Mouse (Mus musculus) heart, adult 2 months (tissue): Measurements from ENCODE around the gene Rpl22l1. TPM values are rescaled to one million over a fixed set of nuclear protein-coding genes. Genes with fewer than 3 reads are reported as not detected.
"Not testable (repeated sequence)": the region's sequence is repeated elsewhere in the genome, so short reads cannot be mapped to it uniquely, and the experiment has no call there.

ENCODE experiments used
- DNase-seq, 2 experiments: peaks; one replicate each; pipeline ENCODE4 v3.0.0; 2021
- H3K27ac ChIP-seq: fragments of 200-600 bp; 2 replicates; pipeline ENCODE4 v1.8.1; 2022
- H3K27me3 ChIP-seq: fragments of 200-500 bp; 2 replicates; pipeline ENCODE4 v1.6.1; 2012; ENCODE audit warnings: mild to moderate bottlenecking, low read length, inconsistent platforms, mixed read lengths; ENCODE audit not compliant: control insufficient read depth, insufficient read depth
- H3K36me3 ChIP-seq: fragments of 200-500 bp; 2 replicates; pipeline ENCODE4 v1.6.1; 2012; ENCODE audit warnings: low read length, inconsistent platforms; ENCODE audit not compliant: control insufficient read depth, insufficient read depth
- H3K4me1 ChIP-seq: fragments of 200-500 bp; 2 replicates; pipeline ENCODE4 v1.6.1; 2011; ENCODE audit warnings: low read length; ENCODE audit not compliant: control insufficient read depth, insufficient read depth
- H3K4me3 ChIP-seq: fragments of 200-600 bp; 2 replicates; pipeline ENCODE4 v1.8.1; 2022
- H3K79me2 ChIP-seq: fragments of 200-500 bp; replicated peaks from 2 replicates; pipeline ENCODE4 v1.6.1; 2012; ENCODE audit warnings: mild to moderate bottlenecking, inconsistent platforms, low read length, moderate library complexity, mixed read lengths; ENCODE audit not compliant: control insufficient read depth, insufficient read depth
- H3K9ac ChIP-seq: fragments of 200-500 bp; 2 replicates; pipeline ENCODE4 v1.6.1; 2012; ENCODE audit warnings: low read depth, mild to moderate bottlenecking, control low read depth, inconsistent platforms, low read length, mixed read lengths
- CTCF ChIP-seq: fragments of 200-600 bp; IDR thresholded peaks from 2 replicates; pipeline ENCODE4 v1.8.1; 2022; ENCODE audit warnings: antibody characterized with exemption, mild to moderate bottlenecking, moderate library complexity
- EP300 ChIP-seq: fragments of 200-500 bp; IDR thresholded peaks from 2 replicates; pipeline ENCODE4 v1.6.1; 2011; ENCODE audit warnings: low read depth, low read length, control low read depth; ENCODE audit not compliant: insufficient read depth
- POLR2A ChIP-seq: fragments of 200-500 bp; IDR thresholded peaks from 2 replicates; pipeline ENCODE4 v1.6.1; 2011; ENCODE audit warnings: mild to moderate bottlenecking, low read depth, low read length, control low read depth; ENCODE audit not compliant: insufficient read depth
- WGBS: fragments of 180-500 bp; shearing (Covaris S2); methylation state at CpG from one replicate; pipeline ENCODE4 v1.1.7; 2018; 5-methylcytosine and 5-hydroxymethylcytosine counted together
- intact Hi-C: fragments of 180-260 bp; cut with DNase I; formaldehyde crosslinking; loops from one replicate; pipeline ENCODE4 v1.15.1; 2025
- long read RNA-seq: library from polyadenylated mRNA; stranded (forward); transcript quantifications from one replicate; pipeline ENCODE4 v2.0.0, GENCODE M21; 2021
- polyA plus RNA-seq: library from polyadenylated mRNA; depleted of rRNA; stranded (reverse); fragments of >200 nt; gene quantifications from 2 replicates; pipeline ENCODE4 v1.2.3, GENCODE M21; 2012; rRNA removed
- total RNA-seq, 2 experiments: library from RNA; stranded (reverse); gene quantifications; 2 replicates each; pipeline ENCODE4 v1.2.3; 2021

Gene Rpl22l1
- total RNA-seq (10 to 100 TPM; 85.3 to 97.4 TPM), polyA plus RNA-seq (8.2 and 12.5 TPM in 2 replicates)
- long read RNA-seq, transcript Rpl22l1-206 (4 exons, 525 nt): major isoform, 42 of 54 reads
- long read RNA-seq, transcript Rpl22l1-201 (4 exons, 552 nt): minor isoform, 9 of 54 reads
- long read RNA-seq, partial matches to known transcripts: 0 of 54 reads
- long read RNA-seq, other reads (novel, unspliced or antisense): 1 of 54 reads

DNA sequence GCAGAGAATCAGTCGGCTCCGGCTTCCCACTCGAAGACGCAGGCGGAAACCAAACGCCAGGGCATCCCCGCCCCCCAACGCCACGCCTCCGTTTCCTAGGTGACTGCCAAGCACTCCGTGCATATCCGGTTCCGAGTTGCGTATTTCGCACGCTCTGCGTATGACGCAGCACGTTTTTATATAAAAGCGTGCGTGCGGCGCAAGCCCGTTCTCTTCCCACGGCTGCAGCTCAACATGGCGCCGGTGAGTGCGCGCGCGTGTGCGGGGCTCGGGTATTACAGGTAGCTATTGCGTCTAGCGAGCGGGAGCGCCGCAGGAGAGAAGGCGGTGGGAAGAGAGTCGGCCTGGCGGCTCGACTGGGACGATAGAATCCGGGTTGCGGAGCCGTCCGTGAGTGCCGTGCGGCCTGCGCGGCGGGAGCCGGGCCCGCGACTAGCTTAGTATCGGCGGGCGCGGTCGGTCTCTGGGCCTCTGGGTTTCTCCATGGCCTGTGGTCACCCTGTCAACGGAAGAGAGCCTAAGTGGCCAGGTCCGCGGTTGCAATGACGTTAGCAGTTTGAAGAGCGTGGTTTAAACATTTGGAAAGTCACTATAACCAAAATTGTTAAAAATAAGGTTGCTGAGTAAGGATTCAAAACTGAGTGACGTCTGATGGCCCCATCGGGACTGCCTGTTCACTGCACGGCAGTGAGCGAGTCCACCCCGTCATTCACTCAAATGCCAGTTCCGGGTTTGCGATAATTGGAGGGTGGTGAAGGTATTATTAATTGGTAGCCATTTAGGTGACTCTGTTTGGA lies at the start of gene Rpl22l1:
TSS of gene Rpl22l1 (plus strand) at position 136 of the 797 bp plus-strand sequence.
- Histone ChIP-seq H3K36me3 (peaks cover 13% of the 10 kb centered on the region), H3K27ac (peak within 1 kb of the TSS; percentile 79), H3K4me3 (peak within 1 kb of the TSS; percentile 79), H3K9ac (peak within 1 kb of the TSS; percentile 83), H3K4me1 (peaks cover 2% of the 10 kb centered on the region; the same call in 1 of the 2 replicates), H3K79me2 (no peaks in the 10 kb centered on the region), H3K27me3 (no peaks in the 10 kb centered on the region)
- under 1% methylated on average over 72 of the region's 72 CpGs for WGBS
- DNase-seq: peak; percentile 98 to 99
- TF ChIP-seq EP300 (peak; percentile 74; the same call in 1 of the 2 replicates), CTCF (no peak), POLR2A (peak; percentile 99)
- intact Hi-C loops: loop anchor here (2.0 to 10.0 kb wide), 2 partner anchors 25 to 1989 kb away; partner anchors contain the start of genes Eif5a2 and Sec62

- no peak for TF ChIP-seq CTCF
- no peak for TF ChIP-seq EP300
- TF ChIP-seq POLR2A: no peak
- DNase-seq: no peak
- no peaks in the 10 kb centered on the region for H3K4me1 ChIP-seq
- H3K27ac ChIP-seq: no peak overlapping the region
- H3K9ac ChIP-seq: no peak overlapping the region
- H3K27me3 ChIP-seq: no peaks in the 10 kb centered on the region
- no peak overlapping the region for H3K4me3 ChIP-seq
- H3K36me3 ChIP-seq: no peaks in the 10 kb centered on the region
- no peaks in the 10 kb centered on the region for H3K79me2 ChIP-seq
- WGBS: 50% methylated on average over 7 of the region's 7 CpGs
- intact Hi-C loops: no loop called here
Observed at GRCm38 (mm10) chr3:28755477-28755876, 49.8 kb upstream of the Rpl22l1 start.

DNA sequence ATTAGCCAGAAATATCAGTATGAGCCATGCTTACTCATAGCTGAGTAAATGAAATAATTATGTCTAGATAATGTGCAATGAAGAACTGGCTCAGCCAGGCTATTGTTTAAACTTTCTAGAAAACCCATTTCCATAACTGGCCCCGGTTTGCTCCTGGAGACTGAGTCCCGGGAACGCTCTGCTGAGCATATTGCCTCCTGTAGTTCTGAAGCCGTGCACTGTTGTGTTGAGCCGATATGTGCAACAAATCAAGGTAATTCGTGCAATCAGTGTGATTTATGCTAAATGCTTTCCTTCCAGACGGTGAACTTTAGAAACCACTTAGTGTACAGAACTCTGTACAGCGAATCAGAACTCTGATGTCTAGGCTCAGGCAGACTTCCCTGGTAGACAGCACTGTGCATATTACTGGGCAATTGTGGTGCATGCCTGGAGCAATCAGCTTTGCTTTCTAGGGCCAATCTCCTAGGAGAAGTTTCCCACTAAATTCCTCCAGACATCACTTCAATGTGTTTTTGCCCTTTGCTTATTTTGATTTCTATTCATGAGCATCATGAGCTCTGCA lies 43.9 kb upstream of the Rpl22l1 start:
- intact Hi-C loops: no loop called here
- Histone ChIP-seq H3K27ac (no peak overlapping the region), H3K27me3 (no peaks in the 10 kb centered on the region), H3K4me3 (no peak overlapping the region), H3K36me3 (no peaks in the 10 kb centered on the region), H3K4me1 (no peaks in the 10 kb centered on the region), H3K79me2 (no peaks in the 10 kb centered on the region), H3K9ac (no peak overlapping the region)
- TF ChIP-seq POLR2A (no peak), EP300 (no peak), CTCF (no peak)
- DNase-seq: no peak
- WGBS: 88% methylated on average over 8 of the region's 8 CpGs

DNA sequence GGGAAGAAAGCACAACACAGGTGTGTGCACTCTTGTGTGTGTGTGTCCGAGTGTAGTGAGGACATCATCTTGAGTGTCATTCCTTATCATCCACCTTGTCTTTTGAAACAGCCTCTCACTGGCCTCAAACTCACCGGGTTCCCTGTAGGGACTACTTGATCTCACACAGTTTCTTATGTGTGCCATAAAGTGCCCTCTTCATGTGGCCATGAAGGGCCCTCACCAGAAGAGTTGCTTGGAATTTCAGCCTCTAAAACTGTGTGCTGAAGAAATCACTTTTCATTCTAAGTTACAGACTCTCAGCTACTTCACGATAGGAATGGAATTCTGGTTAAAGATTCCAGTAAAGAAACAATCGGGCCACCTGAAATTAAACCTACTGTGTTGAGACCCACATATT lies 38.3 kb upstream of the Rpl22l1 start:
- Histone ChIP-seq H3K4me1 (no peaks in the 10 kb centered on the region), H3K9ac (no peak overlapping the region), H3K36me3 (no peaks in the 10 kb centered on the region), H3K79me2 (no peaks in the 10 kb centered on the region), H3K27me3 (no peaks in the 10 kb centered on the region), H3K4me3 (no peak overlapping the region), H3K27ac (no peak overlapping the region)
- 80% methylated on average over 4 of the region's 4 CpGs for WGBS
- DNase-seq: no peak
- intact Hi-C loops: no loop called here
- TF ChIP-seq CTCF (no peak), POLR2A (no peak), EP300 (no peak)

- DNase-seq: no peak
- 83% methylated on average over 3 of the region's 3 CpGs for WGBS
- Histone ChIP-seq H3K4me3 (no peak overlapping the region), H3K36me3 (no peaks in the 10 kb centered on the region), H3K79me2 (no peaks in the 10 kb centered on the region), H3K9ac (no peak overlapping the region), H3K27me3 (no peaks in the 10 kb centered on the region), H3K4me1 (no peaks in the 10 kb centered on the region), H3K27ac (no peak overlapping the region)
- TF ChIP-seq CTCF: no peak
- TF ChIP-seq EP300: no peak
- TF ChIP-seq POLR2A: no peak
- intact Hi-C loops: no loop called here
Observed at GRCm38 (mm10) chr3:28768222-28768621, 37.0 kb upstream of the Rpl22l1 start.

DNA sequence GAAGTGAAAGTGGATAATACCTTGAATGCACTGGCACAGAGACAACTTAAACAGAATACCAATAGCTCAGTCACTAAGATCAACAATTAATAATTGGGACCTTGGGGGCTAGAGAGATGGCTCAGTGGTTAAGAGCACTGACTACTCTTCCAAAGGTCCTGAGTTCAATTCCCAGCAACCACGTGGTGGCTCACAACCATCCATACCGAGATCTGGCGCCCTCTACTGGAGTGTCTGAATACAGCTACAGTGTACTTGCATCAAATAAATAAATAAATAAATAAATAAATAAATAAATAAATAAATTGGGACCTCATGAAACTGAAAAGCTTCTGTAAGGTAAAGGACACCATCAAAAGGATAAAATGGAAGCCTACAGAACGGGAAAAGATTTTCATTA lies 32.3 kb upstream of the Rpl22l1 start:
- H3K36me3 ChIP-seq, H3K4me3 ChIP-seq, H3K27me3 ChIP-seq, intact Hi-C loops, H3K9ac ChIP-seq, H3K27ac ChIP-seq, H3K79me2 ChIP-seq, H3K4me1 ChIP-seq, DNase-seq: not testable (repeated sequence)
- TF ChIP-seq CTCF: peak; percentile 26
- WGBS: 67% methylated on average over 4 of the region's 4 CpGs
